Mouse (Mus musculus) spleen, adult 2 months (tissue): Measurements from ENCODE around the gene Mgll.

Experiments used
- CTCF ChIP-seq: fragments of 200-500 bp; IDR thresholded peaks from 2 replicates; pipeline ENCODE4 v1.5.1; 2011; ENCODE audit warnings: mild to moderate bottlenecking, inconsistent platforms; ENCODE audit not compliant: insufficient read depth, insufficient read length, insufficient replicate concordance; ENCODE audit errors: extremely low read depth
- POLR2A ChIP-seq: fragments of 200-500 bp; IDR thresholded peaks from 2 replicates; pipeline ENCODE4 v1.6.1; 2011; ENCODE audit warnings: low read depth, low read length, inconsistent platforms

DNA sequence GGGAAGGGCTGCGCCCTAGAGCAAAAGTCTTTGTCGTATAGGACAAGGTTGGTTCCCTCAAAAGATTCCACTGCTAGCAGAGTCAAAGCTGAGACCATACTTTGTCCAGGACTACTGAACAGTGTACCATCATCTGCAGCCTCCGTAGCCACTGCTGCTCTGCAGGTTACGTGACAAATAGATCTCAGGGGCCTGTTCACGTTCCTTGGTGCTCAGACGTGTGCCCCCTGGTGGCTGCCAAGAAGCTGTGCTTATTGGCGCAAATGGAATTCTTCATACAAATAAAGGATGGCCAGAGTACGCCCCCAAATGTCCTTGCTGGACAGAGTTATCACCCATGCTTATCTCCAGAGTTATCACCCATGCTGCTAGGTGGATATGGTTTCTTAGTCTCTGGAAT lies 107.2 kb downstream of the Mgll start:
- TF ChIP-seq CTCF (peak; percentile 82; the same call in 1 of the 2 replicates), POLR2A (no peak)
